ENCODE assay signal across 11 mouse cellular contexts in genomic region chr9:63532966-63533711, GRCm38 (mm10).
A peak's percentile ranks its signal among the peaks of the same experiment; 100 is the strongest.
DNase-seq lines count a peak whose midpoint lies in the region; ATAC-seq lines count a peak whose summit lies in the region.
"Had no signal": no experiment of that assay in that cellular context is flagged by ENCODE, and none has a peak within 500 bp of the region (broad histone marks: within the 10 kb centered on the region; RNA-seq: fewer than 3 reads in every experiment).

No protein-coding gene starts in this region.

- H3K27me3 ChIP-seq in hindbrain, embryonic 11.5 days (ENCODE audit: control insufficient read depth, insufficient read depth, low read length): no peaks in the 10 kb centered on the region; the same call in 1 of the 2 replicates
- peaks cover 41% of the 10 kb centered on the region for H3K27me3 ChIP-seq in hindbrain, embryonic 10.5 days (ENCODE audit: insufficient read depth, poor library complexity, severe bottlenecking)
- no peaks in the 10 kb centered on the region for H3K27me3 ChIP-seq in midbrain, embryonic 11.5 days (ENCODE audit: control insufficient read depth, insufficient read depth, low read length)
- no peaks in the 10 kb centered on the region for H3K27me3 ChIP-seq in midbrain, embryonic 15.5 days (replicated peaks)
- H3K27me3 ChIP-seq: heart, embryonic 13.5 days had no signal

- no peak overlapping the region for H3K4me2 ChIP-seq in hindbrain, embryonic 11.5 days (replicated peaks; ENCODE audit: low read depth, low read length)
- no peak overlapping the region for H3K4me2 ChIP-seq in midbrain, embryonic 11.5 days
- H3K4me2 ChIP-seq in midbrain, embryonic 15.5 days: no peak overlapping the region
- H3K4me2 ChIP-seq: heart, embryonic 13.5 days had no signal

- H3K9ac ChIP-seq in hindbrain, embryonic 11.5 days (ENCODE audit: low read depth, low read length): no peak overlapping the region
- H3K9ac ChIP-seq in midbrain, embryonic 11.5 days (ENCODE audit: low read length): no peak overlapping the region
- no peak overlapping the region for H3K9ac ChIP-seq in midbrain, embryonic 15.5 days
- H3K9ac ChIP-seq: heart, embryonic 13.5 days had no signal

- intact Hi-C loops in gastrocnemius, postnatal 14 days (cut with DNase I; ENCODE audit: low total_unique reads): no loop called here

- no peak overlapping the region for H3K4me3 ChIP-seq in hindbrain, embryonic 11.5 days (ENCODE audit: low read depth, low read length)
- H3K4me3 ChIP-seq in hindbrain, embryonic 10.5 days: no peak overlapping the region
- H3K4me3 ChIP-seq in midbrain, embryonic 11.5 days (ENCODE audit: low read depth, low read length): no peak overlapping the region
- no peak overlapping the region for H3K4me3 ChIP-seq in midbrain, embryonic 15.5 days
- H3K4me3 ChIP-seq: heart, embryonic 13.5 days; left cerebral cortex, adult 2 months had no signal

- H3K9me3 ChIP-seq in hindbrain, embryonic 11.5 days (ENCODE audit: control insufficient read depth, low read length): no peaks in the 10 kb centered on the region
- no peaks in the 10 kb centered on the region; the same call in 1 of the 2 replicates for H3K9me3 ChIP-seq in hindbrain, embryonic 10.5 days
- no peaks in the 10 kb centered on the region for H3K9me3 ChIP-seq in midbrain, embryonic 11.5 days (ENCODE audit: control insufficient read depth, low read length)
- no peaks in the 10 kb centered on the region for H3K9me3 ChIP-seq in midbrain, embryonic 15.5 days
- H3K9me3 ChIP-seq: heart, embryonic 13.5 days had no signal

- DNase-seq in hindbrain, embryonic 11.5 days (ENCODE audit: low spot score): peak; percentile 10
- no peak for DNase-seq in hindbrain, embryonic 10.5 days (ENCODE audit: low spot score)
- DNase-seq in midbrain, embryonic 11.5 days (ENCODE audit: low spot score, missing footprints): peak; percentile 85
- DNase-seq in kidney, adult 9 months: peak; percentile 61
- DNase-seq in mesoderm, embryonic 11.5 days (ENCODE audit: low read depth, low spot score): peak; percentile 29
- DNase-seq in gastrocnemius, postnatal 14 days: no peak
- DNase-seq in cerebellum, postnatal 14 days: no peak

- H3K36me3 ChIP-seq in hindbrain, embryonic 11.5 days (ENCODE audit: control insufficient read depth, insufficient read depth, low read length): no peaks in the 10 kb centered on the region
- no peaks in the 10 kb centered on the region for H3K36me3 ChIP-seq in hindbrain, embryonic 10.5 days
- no peaks in the 10 kb centered on the region for H3K36me3 ChIP-seq in midbrain, embryonic 11.5 days (ENCODE audit: control insufficient read depth, insufficient read depth, low read length)
- H3K36me3 ChIP-seq in midbrain, embryonic 15.5 days (replicated peaks): no peaks in the 10 kb centered on the region
- H3K36me3 ChIP-seq: heart, embryonic 13.5 days had no signal

- no peak overlapping the region for H3K27ac ChIP-seq in hindbrain, embryonic 11.5 days (ENCODE audit: low read depth, low read length)
- H3K27ac ChIP-seq in hindbrain, embryonic 10.5 days: no peak overlapping the region; the same call in 1 of the 2 replicates
- H3K27ac ChIP-seq in midbrain, embryonic 11.5 days (ENCODE audit: low read depth, low read length): no peak overlapping the region
- no peak overlapping the region for H3K27ac ChIP-seq in midbrain, embryonic 15.5 days
- H3K27ac ChIP-seq: heart, embryonic 13.5 days; left cerebral cortex, adult 2 months had no signal

- ATAC-seq in hindbrain, embryonic 11.5 days (ENCODE audit: low FRiP score): no peak
- ATAC-seq in midbrain, embryonic 11.5 days (ENCODE audit: low FRiP score): no peak
- no peak for ATAC-seq in midbrain, embryonic 15.5 days (replicated peaks)
- ATAC-seq: Patski had no signal

- H3K4me1 ChIP-seq in hindbrain, embryonic 11.5 days (replicated peaks; ENCODE audit: control insufficient read depth, insufficient read depth, low read length): peaks cover 11% of the 10 kb centered on the region
- peaks cover 40% of the 10 kb centered on the region for H3K4me1 ChIP-seq in hindbrain, embryonic 10.5 days (replicated peaks)
- peaks cover 30% of the 10 kb centered on the region for H3K4me1 ChIP-seq in midbrain, embryonic 11.5 days (ENCODE audit: control insufficient read depth, insufficient read depth, low read length)
- peaks cover 24% of the 10 kb centered on the region for H3K4me1 ChIP-seq in midbrain, embryonic 15.5 days

- 59% methylated on average over 9 of the region's 9 CpGs for WGBS in hindbrain, embryonic 11.5 days
- WGBS in hindbrain, embryonic 10.5 days: 66% methylated on average over 9 of the region's 9 CpGs
- WGBS in midbrain, embryonic 11.5 days: 66% methylated on average over 9 of the region's 9 CpGs
- WGBS in midbrain, embryonic 15.5 days: 60% methylated on average over 9 of the region's 9 CpGs

Comparison
In these comparisons a context has a peak if more than half of its experiments do, and no peak if none do; other contexts are left out.
1. DNase-seq: peak in hindbrain, embryonic 11.5 days (single experiment), midbrain, embryonic 11.5 days (single experiment), kidney, adult 9 months (single experiment) and mesoderm, embryonic 11.5 days (single experiment); none in hindbrain, embryonic 10.5 days (single experiment), gastrocnemius, postnatal 14 days (single experiment) and cerebellum, postnatal 14 days (0 of 2).